Mouse (Mus musculus): ENCODE measurements around the gene Nfatc2.

- TF ChIP-seq GATA1 (IDR thresholded peaks at IDR 0.05; ENCODE audit: borderline replicate concordance, low read length) = no peak
- no peak for TF ChIP-seq FLI1 (IDR thresholded peaks at IDR 0.05; ENCODE audit: low read length)
Observed at GRCm38 (mm10) chr2:168543026-168543425, 58.4 kb downstream of the Nfatc2 start.

Measured in megakaryocyte, embryonic 14.5 days (primary cell).